Mouse (Mus musculus) forebrain, embryonic 14.5 days (tissue): ENCODE data around the gene Zdhhc12. TPM values are rescaled to one million over a fixed set of nuclear protein-coding genes. Genes with fewer than 3 reads are reported as not detected.
A peak's percentile ranks its signal among the peaks of the same experiment; 100 is the strongest.

ENCODE experiments used
- ATAC-seq: fragments of 200-750 bp; cut with Nextera tagmentation; 2 replicates; pipeline ENCODE4 v1.8.0; 2017; ENCODE audit warnings: mild to moderate bottlenecking, moderate library complexity
- DNase-seq: peaks from one replicate; pipeline ENCODE4 v3.0.0-alpha.2; 2015; ENCODE audit warnings: low spot score
- H3K27ac ChIP-seq: fragments of 300-500 bp; sonication (generic); 2 replicates; pipeline ENCODE4 v1.5.1; 2014; ENCODE audit warnings: low read depth, mild to moderate bottlenecking, control low read depth, low read length, moderate library complexity
- H3K27me3 ChIP-seq: fragments of 300-500 bp; sonication (generic); replicated peaks from 2 replicates; pipeline ENCODE4 v1.6.1; 2014; ENCODE audit warnings: low read length, control low read depth, mixed read lengths; ENCODE audit not compliant: control insufficient read depth, insufficient read depth
- H3K36me3 ChIP-seq: fragments of 300-500 bp; sonication (generic); 2 replicates; pipeline ENCODE4 v1.6.1; 2014; ENCODE audit warnings: low read length, control low read depth; ENCODE audit not compliant: control insufficient read depth, insufficient read depth
- H3K4me1 ChIP-seq: fragments of 300-500 bp; sonication (generic); 2 replicates; pipeline ENCODE4 v1.6.1; 2014; ENCODE audit warnings: antibody characterized with exemption, low read length, control low read depth; ENCODE audit not compliant: control insufficient read depth, insufficient read depth
- H3K4me2 ChIP-seq: fragments of 300-500 bp; sonication (generic); 2 replicates; pipeline ENCODE4 v1.6.1; 2014; ENCODE audit warnings: mild to moderate bottlenecking, control low read depth, low read length
- H3K4me3 ChIP-seq: fragments of 300-500 bp; sonication (generic); 2 replicates; pipeline ENCODE4 v1.5.1; 2014; ENCODE audit warnings: low read depth, low read length, control low read depth
- H3K9ac ChIP-seq: fragments of 300-500 bp; sonication (generic); 2 replicates; pipeline ENCODE4 v1.6.1; 2014; ENCODE audit warnings: mild to moderate bottlenecking, low read length, control low read depth, moderate library complexity
- H3K9me3 ChIP-seq: fragments of 300-500 bp; sonication (generic); replicated peaks from 2 replicates; pipeline ENCODE4 v1.6.1; 2016; ENCODE audit warnings: low read length, control low read depth, mixed read lengths; ENCODE audit not compliant: control insufficient read depth
- WGBS: fragments of 180-500 bp; shearing (Covaris S2); extraction: QIAGEN DNeasy Blood & Tissue Kit; methylation state at CpG from one replicate; pipeline ENCODE4 v1.1.7; 2014; 5-methylcytosine and 5-hydroxymethylcytosine counted together
- polyA plus RNA-seq: library from polyadenylated mRNA; unstranded; fragments of >200 nt; fragmentation: Nextera tagmentation; extraction: Ambion mirVana; gene quantifications from 2 replicates; pipeline ENCODE4 v1.2.1, GENCODE M21; 2014

Zdhhc12 gene
- polyA plus RNA-seq, 1 experiment from 2014 or later: 24.1 TPM

- ATAC-seq: no peak
- Histone ChIP-seq H3K9ac (no peak overlapping the region), H3K9me3 (no peaks in the 10 kb centered on the region), H3K27ac (no peak overlapping the region), H3K27me3 (no peaks in the 10 kb centered on the region), H3K36me3 (peaks cover 25% of the 10 kb centered on the region), H3K4me3 (no peak overlapping the region), H3K4me1 (peaks cover 4% of the 10 kb centered on the region; the same call in 1 of the 2 replicates), H3K4me2 (no peak overlapping the region)
- DNase-seq: no peak
- 93% methylated on average over 8 of the region's 9 CpGs for WGBS
Measured at GRCm38 (mm10) chr2:30076439-30076838, 17.0 kb downstream of the Zdhhc12 start.

- ATAC-seq: no peak
- WGBS: 90% methylated on average over 3 of the region's 3 CpGs
- no peak overlapping the region for H3K27ac ChIP-seq
- no peak for DNase-seq
- no peaks in the 10 kb centered on the region for H3K27me3 ChIP-seq
- H3K4me3 ChIP-seq: no peak overlapping the region
- H3K9me3 ChIP-seq: no peaks in the 10 kb centered on the region
- no peak overlapping the region for H3K9ac ChIP-seq
- peaks cover 26% of the 10 kb centered on the region for H3K36me3 ChIP-seq
- no peak overlapping the region for H3K4me2 ChIP-seq
- H3K4me1 ChIP-seq: peaks cover 4% of the 10 kb centered on the region; the same call in 1 of the 2 replicates
Measured at GRCm38 (mm10) chr2:30075625-30076024, 17.8 kb downstream of the Zdhhc12 start.

GRCm38 (mm10) chr2:30073285-30073684 lies 20.2 kb downstream of the Zdhhc12 start:
- no peak overlapping the region for H3K4me2 ChIP-seq
- WGBS: 78% methylated on average over 3 of the region's 3 CpGs
- H3K36me3 ChIP-seq: peaks cover 50% of the 10 kb centered on the region
- no peak for DNase-seq
- H3K9me3 ChIP-seq: no peaks in the 10 kb centered on the region
- H3K27me3 ChIP-seq: no peaks in the 10 kb centered on the region
- H3K9ac ChIP-seq: no peak overlapping the region
- H3K4me1 ChIP-seq: peaks cover 6% of the 10 kb centered on the region
- no peak for ATAC-seq
- no peak overlapping the region for H3K4me3 ChIP-seq
- H3K27ac ChIP-seq: peak overlapping the region; percentile 5; the same call in 1 of the 2 replicates

- DNase-seq: no peak
- Histone ChIP-seq H3K36me3 (peaks cover 54% of the 10 kb centered on the region), H3K27me3 (no peaks in the 10 kb centered on the region), H3K27ac (no peak overlapping the region), H3K4me2 (no peak overlapping the region), H3K4me3 (no peak overlapping the region), H3K9me3 (no peaks in the 10 kb centered on the region), H3K4me1 (peaks cover 10% of the 10 kb centered on the region), H3K9ac (no peak overlapping the region)
- WGBS: 75% methylated on average over 7 of the region's 7 CpGs
- ATAC-seq: no peak
Measured at GRCm38 (mm10) chr2:30072875-30073274, 20.6 kb downstream of the Zdhhc12 start.

- Histone ChIP-seq H3K27me3 (no peaks in the 10 kb centered on the region), H3K4me3 (peak overlapping the region; percentile 100), H3K9me3 (no peaks in the 10 kb centered on the region), H3K9ac (peak overlapping the region; percentile 99), H3K27ac (no peak overlapping the region), H3K36me3 (peaks cover 39% of the 10 kb centered on the region), H3K4me1 (peaks cover 21% of the 10 kb centered on the region), H3K4me2 (peak overlapping the region; percentile 70)
- 10% methylated on average over 7 of the region's 7 CpGs for WGBS
- ATAC-seq: no peak
- no peak for DNase-seq
Measured at GRCm38 (mm10) chr2:30067962-30068361, 25.5 kb downstream of the Zdhhc12 start.

GRCm38 (mm10) chr2:30067031-30067888 lies 26.2 kb downstream of the Zdhhc12 start:
- Histone ChIP-seq H3K4me2 (peak overlapping the region; percentile 70), H3K9me3 (no peaks in the 10 kb centered on the region), H3K27ac (peak overlapping the region; percentile 99), H3K36me3 (peaks cover 33% of the 10 kb centered on the region), H3K27me3 (no peaks in the 10 kb centered on the region), H3K9ac (peak overlapping the region; percentile 99), H3K4me3 (peak overlapping the region; percentile 100), H3K4me1 (peaks cover 21% of the 10 kb centered on the region)
- DNase-seq (peak; percentile 72), ATAC-seq (peak; percentile 48)
- WGBS: under 1% methylated on average over 49 of the region's 69 CpGs

- peak; percentile 96 for DNase-seq
- Histone ChIP-seq H3K27ac (peak overlapping the region; percentile 99), H3K9me3 (no peaks in the 10 kb centered on the region), H3K9ac (peak overlapping the region; percentile 99), H3K36me3 (peaks cover 29% of the 10 kb centered on the region), H3K4me1 (peaks cover 27% of the 10 kb centered on the region), H3K27me3 (no peaks in the 10 kb centered on the region), H3K4me2 (peak overlapping the region; percentile 70), H3K4me3 (peak overlapping the region; percentile 100)
- peak; percentile 93 for ATAC-seq
- under 1% methylated on average over 73 of the region's 101 CpGs for WGBS
Measured at GRCm38 (mm10) chr2:30066046-30066901, 27.2 kb downstream of the Zdhhc12 start.

GRCm38 (mm10) chr2:30064298-30064697 lies 29.1 kb downstream of the Zdhhc12 start:
- 32% methylated on average over 3 of the region's 3 CpGs for WGBS
- no peak for DNase-seq
- Histone ChIP-seq H3K9me3 (no peaks in the 10 kb centered on the region), H3K27ac (no peak overlapping the region), H3K4me3 (no peak overlapping the region), H3K36me3 (peaks cover 14% of the 10 kb centered on the region), H3K9ac (no peak overlapping the region; the same call in 1 of the 2 replicates), H3K4me1 (peaks cover 28% of the 10 kb centered on the region), H3K27me3 (no peaks in the 10 kb centered on the region), H3K4me2 (peak overlapping the region; percentile 87)
- no peak for ATAC-seq
